Mouse (Mus musculus): ENCODE measurements around the gene Syne1. TPM values are rescaled to one million over a fixed set of nuclear protein-coding genes. Genes with fewer than 3 reads are reported as not detected.

Gene Syne1
- total RNA-seq (2021), result 10 to 100 TPM; 52.5 to 56.0 TPM
- long read RNA-seq, experiment 1, partial matches to known transcripts, result 3 of 9 reads
- long read RNA-seq, experiment 1, other reads (novel, unspliced or antisense), result 6 of 9 reads
- long read RNA-seq, experiment 2, partial matches to known transcripts, result 1 of 8 reads
- long read RNA-seq, experiment 2, other reads (novel, unspliced or antisense), result 7 of 8 reads

- no peak for DNase-seq (ENCODE audit: low spot score)
Observed at GRCm38 (mm10) chr10:5551382-5551781, at the start of gene Syne1. Gene Syne1, minus strand, starts transcription at chr10:5551482.

DNA sequence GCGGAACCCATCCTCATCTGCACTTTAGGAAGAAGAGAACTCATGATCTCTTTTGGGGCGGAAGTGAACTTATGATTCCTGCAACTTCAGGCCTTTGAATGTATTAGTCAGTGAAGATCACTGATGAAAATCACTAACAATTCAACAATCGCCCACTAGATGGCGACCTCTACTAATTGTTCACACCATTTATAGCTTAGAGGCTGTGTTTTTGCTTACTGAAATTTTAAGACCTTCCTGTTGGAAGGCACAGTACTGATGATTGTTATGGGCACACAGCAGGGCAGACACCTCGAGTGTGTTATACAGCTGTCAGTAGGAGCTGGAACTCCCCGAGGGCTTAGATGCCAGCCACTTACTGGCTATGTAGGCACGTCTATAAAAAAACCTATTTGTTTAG lies 48.8 kb upstream of the Syne1 start:
- peak; percentile 71 for DNase-seq (ENCODE audit: low spot score)

DNA sequence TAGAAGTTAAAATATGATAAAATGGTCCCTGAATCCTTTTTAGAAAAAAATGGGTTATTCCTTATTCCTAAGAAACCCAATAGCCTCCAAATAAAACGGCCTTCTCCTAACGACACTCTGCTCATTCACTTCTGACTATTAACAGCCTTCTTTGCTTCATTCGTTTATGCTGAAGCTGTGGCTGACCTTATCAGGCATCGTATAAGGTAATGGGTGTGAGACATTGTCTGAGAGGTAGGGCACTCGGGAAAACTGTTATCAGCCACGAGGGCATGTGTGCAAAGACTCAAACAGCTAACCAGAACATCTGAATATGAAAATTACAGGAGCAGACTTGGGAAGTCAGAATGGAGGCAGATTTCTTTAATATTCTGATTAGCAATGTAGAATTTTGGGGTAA lies 45.3 kb upstream of the Syne1 start:
- DNase-seq (ENCODE audit: low spot score), result no peak

GRCm38 (mm10) chr10:5594457-5594856 lies 43.2 kb upstream of the Syne1 start:
- no peak for DNase-seq (ENCODE audit: low spot score)

GRCm38 (mm10) chr10:5593464-5593863 lies 42.2 kb upstream of the Syne1 start, which contains the start of gene Myct1:
Gene Myct1, plus strand, starts transcription at chr10:5593775.
- DNase-seq (ENCODE audit: low spot score), result no peak

DNA sequence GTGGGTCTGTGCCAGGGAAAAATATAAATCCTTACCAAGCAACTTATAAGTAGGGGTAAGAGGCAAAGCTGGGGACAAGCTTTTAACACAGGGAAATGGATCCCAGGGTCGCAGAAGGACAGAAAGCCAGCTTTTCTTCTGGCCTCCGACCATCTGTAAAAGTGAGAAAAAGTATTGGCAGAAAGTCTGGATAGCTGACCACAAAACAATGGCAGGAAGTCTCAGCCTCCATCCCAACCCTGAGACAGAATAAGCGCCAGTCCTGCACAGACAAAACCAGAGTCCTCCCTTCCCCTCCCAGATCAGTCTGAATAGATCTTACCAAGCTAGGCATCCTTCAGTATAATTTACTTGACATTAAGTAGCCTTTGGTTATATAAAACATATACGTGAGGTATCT lies 40.7 kb upstream of the Syne1 start:
- DNase-seq (ENCODE audit: low spot score), result peak; percentile 11

GRCm38 (mm10) chr10:5591061-5591460 lies 39.8 kb upstream of the Syne1 start:
- DNase-seq (ENCODE audit: low spot score), result no peak

DNA sequence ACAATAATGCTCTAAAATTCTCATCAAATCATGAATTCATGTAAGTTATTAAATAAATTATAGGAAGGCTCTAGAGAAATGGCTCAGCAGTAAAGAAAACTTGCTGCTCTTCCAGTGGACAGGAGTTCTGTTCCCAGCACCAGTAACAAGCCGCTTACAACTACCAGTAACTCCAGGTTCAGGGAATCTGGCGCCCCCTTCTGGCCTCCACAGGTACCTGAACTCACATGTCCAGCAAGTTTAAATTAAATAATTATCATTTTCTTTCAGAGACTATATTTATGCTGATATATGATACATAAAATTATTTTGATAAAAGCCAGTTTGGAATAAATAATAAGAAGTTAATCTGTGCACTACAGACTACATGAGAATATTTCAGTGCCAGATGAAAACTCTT lies 22.0 kb upstream of the Syne1 start:
- no peak for DNase-seq (ENCODE audit: low spot score)

GRCm38 (mm10) chr10:5571332-5571731 lies 20.1 kb upstream of the Syne1 start:
- no peak for DNase-seq (ENCODE audit: low spot score)

DNA sequence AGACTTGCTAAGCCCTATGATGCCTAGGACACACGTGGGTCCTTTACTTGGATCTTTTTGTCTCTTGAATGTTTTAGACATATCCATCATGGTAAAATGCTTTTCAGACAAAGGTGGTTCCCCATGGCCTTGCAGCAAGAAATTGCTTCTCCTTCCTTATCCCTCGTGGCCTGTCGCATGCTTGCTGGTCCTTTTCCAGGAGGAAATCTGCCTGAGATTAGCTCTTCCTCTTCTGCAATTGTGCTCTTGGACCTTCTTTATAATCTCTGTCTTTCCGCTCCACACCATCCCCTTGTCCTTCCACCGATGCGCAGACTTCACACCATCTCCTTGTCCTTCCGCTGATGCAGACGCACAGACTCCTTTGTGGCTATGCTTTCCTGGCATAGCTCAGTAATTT lies 18.8 kb upstream of the Syne1 start:
- DNase-seq (ENCODE audit: low spot score), result no peak

- no peak for DNase-seq (ENCODE audit: low spot score)
Observed at GRCm38 (mm10) chr10:5568991-5569390, 17.7 kb upstream of the Syne1 start.

GRCm38 (mm10) chr10:5561706-5562105 lies 10.4 kb upstream of the Syne1 start:
- no peak for DNase-seq (ENCODE audit: low spot score)

GRCm38 (mm10) chr10:5560526-5560925 lies 9.2 kb upstream of the Syne1 start:
- DNase-seq (ENCODE audit: low spot score), result no peak

- DNase-seq (ENCODE audit: low spot score), result no peak
Observed at GRCm38 (mm10) chr10:5558808-5559207, 7.5 kb upstream of the Syne1 start.

DNA sequence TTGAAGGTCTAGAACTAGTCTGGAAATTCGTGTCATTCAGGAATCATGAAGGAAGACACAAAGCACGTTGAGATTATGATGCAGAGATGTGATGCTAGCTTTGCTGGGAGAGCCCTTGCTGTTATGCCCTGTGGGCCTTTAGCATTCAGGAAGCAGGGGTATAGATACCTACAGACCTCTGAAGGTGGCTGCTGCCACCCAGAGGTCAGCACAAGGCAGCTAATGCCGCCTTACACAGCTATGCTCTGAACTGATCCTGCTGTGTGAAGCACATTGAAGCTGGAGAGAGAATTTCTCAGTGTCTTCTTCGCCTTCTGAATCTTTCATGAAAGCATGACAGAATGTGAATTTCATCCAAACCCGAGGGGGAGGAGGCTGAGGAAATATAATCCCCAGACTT lies 3.7 kb upstream of the Syne1 start:
- DNase-seq (ENCODE audit: low spot score), result no peak

DNA sequence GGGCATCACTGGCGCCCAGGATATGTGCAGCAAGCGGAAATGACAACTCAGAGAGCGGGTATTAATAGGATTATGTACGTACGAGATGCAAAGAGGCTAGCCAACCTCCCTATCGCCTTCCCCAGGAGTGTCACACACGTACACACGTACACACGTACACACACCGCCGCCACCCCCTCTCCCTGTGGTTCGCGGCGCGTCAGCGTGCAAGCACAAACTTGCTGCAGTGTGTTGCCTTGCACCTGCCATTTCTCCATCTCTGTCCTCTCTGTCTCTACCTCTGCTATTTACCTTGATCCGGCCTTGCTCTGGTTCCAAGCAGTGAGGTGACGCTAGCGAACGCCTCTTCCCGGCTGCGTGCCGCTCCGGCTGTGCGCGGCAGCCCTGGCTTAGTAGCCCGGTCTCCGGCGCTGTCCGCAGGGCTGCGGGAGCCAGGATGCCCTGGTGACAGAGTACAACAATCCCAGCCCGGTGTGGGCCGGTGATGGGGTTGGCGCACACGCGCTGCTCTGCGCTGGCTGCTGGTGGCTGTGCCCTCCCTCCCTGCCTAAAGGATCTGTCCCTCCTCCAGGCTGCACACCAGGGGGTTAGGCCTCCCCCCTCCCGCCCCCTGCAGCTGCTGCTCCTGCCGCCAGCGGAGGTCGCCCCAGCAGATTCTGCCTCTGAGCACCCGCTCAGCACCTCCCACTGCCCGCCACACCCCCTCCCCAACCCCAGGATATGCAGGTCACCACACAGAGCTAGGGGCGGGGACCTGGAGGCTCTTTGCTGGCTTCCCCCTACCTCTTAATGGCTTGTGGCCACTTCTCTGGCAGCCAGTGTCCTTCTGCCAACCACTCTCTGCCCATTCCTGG lies 887 bp downstream of the Syne1 start:
- DNase-seq (ENCODE audit: low spot score), result no peak

DNA sequence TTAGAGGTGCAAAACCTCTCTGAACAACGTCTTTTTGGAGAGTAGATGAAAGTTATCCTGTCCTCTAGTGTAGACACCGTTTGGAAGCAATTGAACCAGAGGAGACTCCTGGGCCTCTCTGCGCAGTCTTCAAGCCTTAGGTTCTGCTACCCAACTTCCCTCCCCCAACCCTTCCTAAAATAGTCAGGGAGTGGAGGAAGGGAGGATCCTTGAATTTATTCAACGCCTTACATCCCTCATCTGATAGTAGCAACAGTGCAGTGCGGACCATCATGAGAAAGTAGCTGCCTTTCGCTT lies 1.5 kb downstream of the Syne1 start:
- DNase-seq (ENCODE audit: low spot score), result no peak

- no peak for DNase-seq (ENCODE audit: low spot score)
Observed at GRCm38 (mm10) chr10:5548651-5549050, 2.6 kb downstream of the Syne1 start.

- no peak for DNase-seq (ENCODE audit: low spot score)
Observed at GRCm38 (mm10) chr10:5547769-5548168, 3.5 kb downstream of the Syne1 start.

GRCm38 (mm10) chr10:5546428-5546827 lies 4.9 kb downstream of the Syne1 start:
- no peak for DNase-seq (ENCODE audit: low spot score)

- DNase-seq (ENCODE audit: low spot score), result no peak
Observed at GRCm38 (mm10) chr10:5528284-5528683, 23.0 kb downstream of the Syne1 start.

DNA sequence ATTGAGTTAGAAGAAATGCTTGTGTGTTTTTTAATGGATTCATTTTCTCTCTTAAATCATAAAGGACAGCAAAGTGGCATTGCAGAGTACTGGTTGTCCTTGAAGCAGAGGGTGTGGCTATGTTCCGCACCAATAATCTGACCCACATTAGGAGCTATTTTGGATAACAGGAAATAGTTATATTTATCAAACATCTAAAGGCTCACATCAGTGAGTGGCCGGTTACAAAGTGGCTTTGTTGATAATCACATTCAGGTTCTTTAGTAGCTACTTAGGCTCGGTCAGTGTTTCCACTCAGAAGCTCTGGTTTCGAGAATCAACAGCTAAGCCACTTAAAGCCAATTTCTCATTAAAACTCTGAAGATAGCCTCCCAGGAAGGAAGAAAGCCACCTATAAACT lies 23.6 kb downstream of the Syne1 start:
- no peak for DNase-seq (ENCODE audit: low spot score)

DNA sequence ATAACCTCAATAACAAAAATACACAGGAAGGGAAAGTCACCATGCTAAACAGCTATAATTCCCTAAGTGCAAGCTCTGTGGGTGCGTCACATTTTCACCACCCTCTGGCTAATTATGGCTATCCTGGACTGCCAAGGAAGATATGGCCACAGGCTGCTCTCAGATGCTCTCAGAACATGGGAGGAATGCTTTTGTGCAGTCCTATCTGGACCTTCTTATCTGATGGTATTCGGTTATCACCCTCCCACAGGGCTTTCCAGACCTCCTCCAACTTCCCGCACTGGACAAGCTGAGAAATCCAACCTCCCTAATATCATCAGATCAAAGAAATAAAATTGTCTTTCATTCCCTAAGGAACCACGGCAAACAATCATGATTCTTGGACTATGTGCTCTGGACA lies 28.4 kb downstream of the Syne1 start:
- no peak for DNase-seq (ENCODE audit: low spot score)

Measured in gastrocnemius, adult 18-20 months (tissue).